Comparison of ENCODE assay signal across 29 mouse cellular contexts in the genomic region with DNA sequence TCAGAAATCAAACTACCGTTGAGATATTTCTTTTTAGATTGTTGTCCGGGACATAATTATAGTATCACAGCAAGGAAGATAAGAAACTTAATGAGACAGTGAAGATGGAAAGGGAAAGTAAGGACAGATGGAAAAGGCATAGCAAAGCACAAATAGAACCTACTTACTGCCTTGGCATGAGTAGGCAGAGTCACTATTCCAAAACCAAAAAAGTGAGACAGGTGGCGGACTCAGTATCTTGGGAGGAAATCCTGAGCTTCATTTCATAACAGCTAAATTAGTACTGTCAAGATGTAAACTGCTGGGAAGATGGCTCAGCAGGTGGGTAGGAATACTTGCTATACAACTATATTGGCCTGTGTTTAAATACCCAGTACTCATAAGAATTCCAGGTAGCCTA.
DNase-seq lines count a peak whose midpoint lies in the region; ATAC-seq lines count a peak whose summit lies in the region.
"Had no signal": no experiment of that assay in that cellular context is flagged by ENCODE, and none has a peak within 500 bp of the region (broad histone marks: within the 10 kb centered on the region; RNA-seq: fewer than 3 reads in every experiment).

No protein-coding gene starts in this region.

- intact Hi-C loops in left cerebral cortex, postnatal 36 days (cut with DNase I): no loop called here

- H3K9ac ChIP-seq in forebrain, embryonic 16.5 days (replicated peaks; ENCODE audit: low read depth, low read length): no peak overlapping the region
- H3K9ac ChIP-seq in forebrain, embryonic 14.5 days (ENCODE audit: low read length): no peak overlapping the region
- H3K9ac ChIP-seq in liver, embryonic 11.5 days (ENCODE audit: low read depth, low read length): no peak overlapping the region
- H3K9ac ChIP-seq: forebrain, embryonic 15.5 days; heart, embryonic 13.5 days; hindbrain, embryonic 14.5 days; limb, embryonic 13.5 days; liver, embryonic 12.5 days; liver, postnatal 0 days; midbrain, embryonic 12.5 days; neural tube, embryonic 13.5 days had no signal

- H3K27me3 ChIP-seq in forebrain, embryonic 16.5 days (replicated peaks; ENCODE audit: control insufficient read depth, insufficient read depth, low read length): no peaks in the 10 kb centered on the region
- no peaks in the 10 kb centered on the region for H3K27me3 ChIP-seq in forebrain, embryonic 14.5 days (replicated peaks; ENCODE audit: control insufficient read depth, insufficient read depth, low read length)
- no peaks in the 10 kb centered on the region for H3K27me3 ChIP-seq in liver, embryonic 11.5 days (replicated peaks; ENCODE audit: control insufficient read depth, insufficient read depth, low read length)
- H3K27me3 ChIP-seq: forebrain, embryonic 15.5 days; heart, embryonic 13.5 days; limb, embryonic 13.5 days; liver, embryonic 12.5 days; megakaryocyte, embryonic 14.5 days; midbrain, embryonic 12.5 days; neural tube, embryonic 13.5 days had no signal

- H3K9me3 ChIP-seq in forebrain, embryonic 16.5 days (ENCODE audit: control insufficient read depth, low read length): no peaks in the 10 kb centered on the region
- H3K9me3 ChIP-seq in forebrain, embryonic 14.5 days (replicated peaks; ENCODE audit: control insufficient read depth, low read length): no peaks in the 10 kb centered on the region
- no peaks in the 10 kb centered on the region for H3K9me3 ChIP-seq in liver, embryonic 11.5 days (ENCODE audit: control insufficient read depth, low read length)
- H3K9me3 ChIP-seq: forebrain, embryonic 15.5 days; heart, embryonic 13.5 days; limb, embryonic 13.5 days; liver, embryonic 12.5 days; midbrain, embryonic 12.5 days; neural tube, embryonic 13.5 days had no signal

- 0 out of 2 replicates have a peak, but pooled peaks have one; percentile 16 for ATAC-seq in forebrain, embryonic 16.5 days
- no peak for ATAC-seq in forebrain, embryonic 14.5 days
- no peak for ATAC-seq in liver, embryonic 11.5 days (replicated peaks; ENCODE audit: low FRiP score)
- ATAC-seq: forebrain, embryonic 15.5 days; intestine, postnatal 0 days; liver, embryonic 12.5 days; liver, postnatal 0 days; Patski had no signal

- H3K4me3 ChIP-seq in forebrain, embryonic 16.5 days (replicated peaks; ENCODE audit: low read length): no peak overlapping the region
- H3K4me3 ChIP-seq in forebrain, embryonic 14.5 days (ENCODE audit: low read depth, low read length): no peak overlapping the region
- no peak overlapping the region for H3K4me3 ChIP-seq in liver, embryonic 11.5 days (ENCODE audit: low read depth, low read length)
- H3K4me3 ChIP-seq: forebrain, embryonic 15.5 days; heart, embryonic 13.5 days; limb, embryonic 13.5 days; liver, embryonic 12.5 days; megakaryocyte, embryonic 14.5 days; midbrain, embryonic 12.5 days; neural tube, embryonic 13.5 days had no signal

- H3K4me1 ChIP-seq in forebrain, embryonic 16.5 days (replicated peaks; ENCODE audit: control insufficient read depth, insufficient read depth, low read length): peaks cover 3% of the 10 kb centered on the region; the same call in 1 of the 2 replicates
- H3K4me1 ChIP-seq in forebrain, embryonic 14.5 days (ENCODE audit: control insufficient read depth, insufficient read depth, low read length): no peaks in the 10 kb centered on the region
- no peaks in the 10 kb centered on the region for H3K4me1 ChIP-seq in liver, embryonic 11.5 days (replicated peaks; ENCODE audit: control insufficient read depth, insufficient read depth, low read length)
- H3K4me1 ChIP-seq: forebrain, embryonic 15.5 days; heart, embryonic 13.5 days; limb, embryonic 13.5 days; liver, embryonic 12.5 days; megakaryocyte, embryonic 14.5 days; midbrain, embryonic 12.5 days; neural tube, embryonic 13.5 days had no signal

- WGBS in forebrain, embryonic 16.5 days: 84% methylated on average over 3 of the region's 3 CpGs
- 87% methylated on average over 3 of the region's 3 CpGs for WGBS in forebrain, embryonic 14.5 days
- 91% methylated on average over 3 of the region's 3 CpGs for WGBS in liver, embryonic 11.5 days

- H3K27ac ChIP-seq in forebrain, embryonic 16.5 days (ENCODE audit: low read length): no peak overlapping the region
- H3K27ac ChIP-seq in forebrain, embryonic 14.5 days (ENCODE audit: low read depth, low read length): no peak overlapping the region
- H3K27ac ChIP-seq in liver, embryonic 11.5 days (ENCODE audit: low read depth, low read length): no peak overlapping the region
- H3K27ac ChIP-seq: forebrain, embryonic 15.5 days; heart, embryonic 13.5 days; hindbrain, embryonic 14.5 days; limb, embryonic 13.5 days; liver, embryonic 12.5 days; midbrain, embryonic 12.5 days; neural tube, embryonic 13.5 days; stomach, postnatal 0 days had no signal

- no peak overlapping the region for H3K4me2 ChIP-seq in forebrain, embryonic 16.5 days (ENCODE audit: low read length)
- H3K4me2 ChIP-seq in forebrain, embryonic 14.5 days (ENCODE audit: low read length): no peak overlapping the region
- H3K4me2 ChIP-seq in liver, embryonic 11.5 days: no peak overlapping the region
- H3K4me2 ChIP-seq: forebrain, embryonic 15.5 days; heart, embryonic 13.5 days; hindbrain, embryonic 14.5 days; limb, embryonic 13.5 days; liver, embryonic 12.5 days; midbrain, embryonic 12.5 days; neural tube, embryonic 13.5 days had no signal

- no peak for DNase-seq in forebrain, embryonic 14.5 days (ENCODE audit: low spot score)
- peak; percentile 6 to 42 for DNase-seq in left cerebral cortex, adult 9 months (ENCODE audit: low spot score in 2 of 2)
- no peak for DNase-seq in left cerebral cortex, adult 11 months (ENCODE audit: low spot score)
- DNase-seq in brain, adult 2 months (ENCODE audit: low read depth, low spot score): peak; percentile 70
- peak; percentile 10 to 23 for DNase-seq in left cerebral cortex, postnatal 36 days (ENCODE audit: low spot score in 2 of 2)
- no peak for DNase-seq in liver, embryonic 11.5 days (ENCODE audit: low spot score)
- no peak for DNase-seq in ovary, postnatal 36 days (ENCODE audit: low spot score)
- DNase-seq: adrenal gland, postnatal 10 days; cerebellum, adult 2 months; cerebellum, postnatal 36 days; heart, postnatal 10 days; kidney, adult 9 months; kidney, postnatal 10 days; liver, postnatal 0 days; lung, postnatal 4 days; thymus, adult 2 months; thymus, postnatal 4 days had no signal

- H3K36me3 ChIP-seq in forebrain, embryonic 16.5 days (ENCODE audit: control insufficient read depth, insufficient read depth): no peaks in the 10 kb centered on the region
- no peaks in the 10 kb centered on the region for H3K36me3 ChIP-seq in forebrain, embryonic 14.5 days (ENCODE audit: control insufficient read depth, insufficient read depth, low read length)
- H3K36me3 ChIP-seq in liver, embryonic 11.5 days (ENCODE audit: control insufficient read depth, insufficient read depth, low read length): no peaks in the 10 kb centered on the region
- H3K36me3 ChIP-seq: forebrain, embryonic 15.5 days; heart, embryonic 13.5 days; limb, embryonic 13.5 days; liver, embryonic 12.5 days; midbrain, embryonic 12.5 days; neural tube, embryonic 13.5 days had no signal

Comparison
In these comparisons a context has a peak if more than half of its experiments do, and no peak if none do; other contexts are left out.
1. DNase-seq: peak in left cerebral cortex, adult 9 months (2 of 2), brain, adult 2 months (single experiment) and left cerebral cortex, postnatal 36 days (2 of 2); none in forebrain, embryonic 14.5 days (single experiment), left cerebral cortex, adult 11 months (single experiment), liver, embryonic 11.5 days (single experiment) and ovary, postnatal 36 days (single experiment).